Mouse (Mus musculus): ENCODE data around the gene Plcg1. TPM values are rescaled to one million over a fixed set of nuclear protein-coding genes. Genes with fewer than 3 reads are reported as not detected.

Plcg1 gene
- total RNA-seq, 2 experiments from 2014 or later, result 121 to 137 TPM

Other genes with a start within 250 kb of the Plcg1 start
- 10 to 100 TPM; 84.6 to 88.4 TPM for gene Top1, start 85.4 kb upstream of the Plcg1 start, total RNA-seq (2021)
- 10 to 100 TPM; 95.8 to 99.3 TPM for gene Zhx3, start 141.7 kb downstream of the Plcg1 start, total RNA-seq (2021)
- under 1 TPM; 0.59 to 0.94 TPM for gene Lpin3, start 149.4 kb downstream of the Plcg1 start, total RNA-seq (2021)
- gene Emilin3, start 181.0 kb downstream of the Plcg1 start, total RNA-seq (2021), result under 1 TPM; 0.29 to 0.53 TPM

Data from layer of hippocampus, postnatal 10 days (tissue).